Mouse (Mus musculus): Measurements from ENCODE around the gene Acbd6. TPM values are rescaled to one million over a fixed set of nuclear protein-coding genes. Genes with fewer than 3 reads are reported as not detected.

Acbd6 gene
- polyA plus RNA-seq, 1 experiment from 2014 or later, result 83.2 TPM

GRCm38 (mm10) chr1:155596576-155596975 lies 38.7 kb downstream of the Acbd6 start:
- no peak for DNase-seq (ENCODE audit: low spot score)
- no peak for ATAC-seq (replicated peaks; ENCODE audit: insufficient number of reproducible peaks, low FRiP score, low TSS enrichment, low read depth)
- no peaks in the 10 kb centered on the region for H3K27me3 ChIP-seq (ENCODE audit: control insufficient read depth, insufficient read depth, low read length)
- no peaks in the 10 kb centered on the region for H3K4me1 ChIP-seq (ENCODE audit: control insufficient read depth, insufficient read depth, low read length)
- no peak overlapping the region for H3K27ac ChIP-seq (replicated peaks; ENCODE audit: low read depth, low read length)
- no peaks in the 10 kb centered on the region for H3K9me3 ChIP-seq (replicated peaks; ENCODE audit: control insufficient read depth, low read length)
- H3K4me2 ChIP-seq (ENCODE audit: low read depth, low read length), result no peak overlapping the region
- H3K4me3 ChIP-seq (ENCODE audit: low read depth, low read length), result no peak overlapping the region
- no peak overlapping the region for H3K9ac ChIP-seq (replicated peaks; ENCODE audit: low read length)
- WGBS, result 93% methylated on average over 3 of the region's 3 CpGs
- H3K36me3 ChIP-seq (replicated peaks; ENCODE audit: control insufficient read depth, insufficient read depth, low read depth, low read length), result no peaks in the 10 kb centered on the region

GRCm38 (mm10) chr1:155604706-155605105 lies 46.8 kb downstream of the Acbd6 start:
- peak; percentile 42 for DNase-seq (ENCODE audit: low spot score)
- no peak for ATAC-seq (replicated peaks; ENCODE audit: insufficient number of reproducible peaks, low FRiP score, low TSS enrichment, low read depth)
- no peaks in the 10 kb centered on the region for H3K27me3 ChIP-seq (ENCODE audit: control insufficient read depth, insufficient read depth, low read length)
- H3K9ac ChIP-seq (replicated peaks; ENCODE audit: low read length), result no peak overlapping the region
- no peaks in the 10 kb centered on the region for H3K9me3 ChIP-seq (replicated peaks; ENCODE audit: control insufficient read depth, low read length)
- no peaks in the 10 kb centered on the region for H3K36me3 ChIP-seq (replicated peaks; ENCODE audit: control insufficient read depth, insufficient read depth, low read depth, low read length)
- H3K4me1 ChIP-seq (ENCODE audit: control insufficient read depth, insufficient read depth, low read length), result no peaks in the 10 kb centered on the region; the same call in 1 of the 2 replicates
- 24% methylated on average over 1 of the region's 1 CpGs for whole genome bisulfite sequencing
- no peak overlapping the region for H3K4me3 ChIP-seq (ENCODE audit: low read depth, low read length)
- no peak overlapping the region for H3K27ac ChIP-seq (replicated peaks; ENCODE audit: low read depth, low read length)
- H3K4me2 ChIP-seq (ENCODE audit: low read depth, low read length), result no peak overlapping the region

- H3K9me3 ChIP-seq (replicated peaks; ENCODE audit: control insufficient read depth, low read length), result no peaks in the 10 kb centered on the region
- ATAC-seq (replicated peaks; ENCODE audit: insufficient number of reproducible peaks, low FRiP score, low TSS enrichment, low read depth) (0 out of 2 replicates have a peak, but pooled peaks have one; percentile 18), DNase-seq (ENCODE audit: low spot score) (peak; percentile 5)
- 39% methylated on average over 11 of the region's 11 CpGs for WGBS
- no peaks in the 10 kb centered on the region for H3K27me3 ChIP-seq (ENCODE audit: control insufficient read depth, insufficient read depth, low read length)
- H3K4me1 ChIP-seq (ENCODE audit: control insufficient read depth, insufficient read depth, low read length), result no peaks in the 10 kb centered on the region; the same call in 1 of the 2 replicates
- no peak overlapping the region for H3K9ac ChIP-seq (replicated peaks; ENCODE audit: low read length)
- H3K36me3 ChIP-seq (replicated peaks; ENCODE audit: control insufficient read depth, insufficient read depth, low read depth, low read length), result no peaks in the 10 kb centered on the region
- H3K4me2 ChIP-seq (ENCODE audit: low read depth, low read length), result no peak overlapping the region
- H3K4me3 ChIP-seq (ENCODE audit: low read depth, low read length), result no peak overlapping the region
- no peak overlapping the region for H3K27ac ChIP-seq (replicated peaks; ENCODE audit: low read depth, low read length)
These were observed 47.7 kb downstream of the Acbd6 start for GRCm38 (mm10) chr1:155605391-155606155.

GRCm38 (mm10) chr1:155606156-155606531 lies 48.2 kb downstream of the Acbd6 start:
- WGBS, result 68% methylated on average over 8 of the region's 8 CpGs
- no peak overlapping the region for H3K4me3 ChIP-seq (ENCODE audit: low read depth, low read length)
- no peaks in the 10 kb centered on the region; the same call in 1 of the 2 replicates for H3K4me1 ChIP-seq (ENCODE audit: control insufficient read depth, insufficient read depth, low read length)
- no peak overlapping the region for H3K9ac ChIP-seq (replicated peaks; ENCODE audit: low read length)
- H3K36me3 ChIP-seq (replicated peaks; ENCODE audit: control insufficient read depth, insufficient read depth, low read depth, low read length), result no peaks in the 10 kb centered on the region
- H3K9me3 ChIP-seq (replicated peaks; ENCODE audit: control insufficient read depth, low read length), result no peaks in the 10 kb centered on the region
- H3K4me2 ChIP-seq (ENCODE audit: low read depth, low read length), result no peak overlapping the region
- ATAC-seq (replicated peaks; ENCODE audit: insufficient number of reproducible peaks, low FRiP score, low TSS enrichment, low read depth), result no peak
- H3K27me3 ChIP-seq (ENCODE audit: control insufficient read depth, insufficient read depth, low read length), result no peaks in the 10 kb centered on the region
- DNase-seq (ENCODE audit: low spot score), result no peak
- no peak overlapping the region for H3K27ac ChIP-seq (replicated peaks; ENCODE audit: low read depth, low read length)

- Histone ChIP-seq H3K4me2 (ENCODE audit: low read depth, low read length) (no peak overlapping the region), H3K4me1 (ENCODE audit: control insufficient read depth, insufficient read depth, low read length) (no peaks in the 10 kb centered on the region; the same call in 1 of the 2 replicates), H3K9me3 (replicated peaks; ENCODE audit: control insufficient read depth, low read length) (no peaks in the 10 kb centered on the region), H3K36me3 (replicated peaks; ENCODE audit: control insufficient read depth, insufficient read depth, low read depth, low read length) (no peaks in the 10 kb centered on the region), H3K4me3 (ENCODE audit: low read depth, low read length) (no peak overlapping the region), H3K9ac (replicated peaks; ENCODE audit: low read length) (no peak overlapping the region), H3K27me3 (ENCODE audit: control insufficient read depth, insufficient read depth, low read length) (no peaks in the 10 kb centered on the region), H3K27ac (replicated peaks; ENCODE audit: low read depth, low read length) (no peak overlapping the region)
- ATAC-seq (replicated peaks; ENCODE audit: insufficient number of reproducible peaks, low FRiP score, low TSS enrichment, low read depth), result no peak
- WGBS, result 66% methylated on average over 4 of the region's 4 CpGs
- DNase-seq (ENCODE audit: low spot score), result no peak
These were observed 50.6 kb downstream of the Acbd6 start for GRCm38 (mm10) chr1:155608524-155608923.

GRCm38 (mm10) chr1:155614426-155614825 lies 56.5 kb downstream of the Acbd6 start:
- WGBS, result 59% methylated on average over 2 of the region's 2 CpGs

GRCm38 (mm10) chr1:155621075-155621474 lies 63.2 kb downstream of the Acbd6 start:
- Histone ChIP-seq H3K9me3 (replicated peaks; ENCODE audit: control insufficient read depth, low read length) (no peaks in the 10 kb centered on the region), H3K9ac (replicated peaks; ENCODE audit: low read length) (no peak overlapping the region), H3K27ac (replicated peaks; ENCODE audit: low read depth, low read length) (no peak overlapping the region), H3K27me3 (ENCODE audit: control insufficient read depth, insufficient read depth, low read length) (no peaks in the 10 kb centered on the region), H3K4me1 (ENCODE audit: control insufficient read depth, insufficient read depth, low read length) (no peaks in the 10 kb centered on the region), H3K4me3 (ENCODE audit: low read depth, low read length) (no peak overlapping the region), H3K4me2 (ENCODE audit: low read depth, low read length) (no peak overlapping the region), H3K36me3 (replicated peaks; ENCODE audit: control insufficient read depth, insufficient read depth, low read depth, low read length) (no peaks in the 10 kb centered on the region)
- 77% methylated on average over 6 of the region's 6 CpGs for WGBS
- DNase-seq (ENCODE audit: low spot score), result no peak
- ATAC-seq (replicated peaks; ENCODE audit: insufficient number of reproducible peaks, low FRiP score, low TSS enrichment, low read depth), result no peak

More at GRCm38 (mm10) chr1:155614426-155614825, 56.5 kb downstream of the Acbd6 start:
- no peak for DNase-seq (ENCODE audit: low spot score)
- ATAC-seq (replicated peaks; ENCODE audit: insufficient number of reproducible peaks, low FRiP score, low TSS enrichment, low read depth), result no peak
- no peak overlapping the region for H3K4me2 ChIP-seq (ENCODE audit: low read depth, low read length)
- no peak overlapping the region for H3K9ac ChIP-seq (replicated peaks; ENCODE audit: low read length)
- no peak overlapping the region for H3K27ac ChIP-seq (replicated peaks; ENCODE audit: low read depth, low read length)
- no peaks in the 10 kb centered on the region for H3K9me3 ChIP-seq (replicated peaks; ENCODE audit: control insufficient read depth, low read length)
- H3K4me1 ChIP-seq (ENCODE audit: control insufficient read depth, insufficient read depth, low read length), result no peaks in the 10 kb centered on the region
- H3K36me3 ChIP-seq (replicated peaks; ENCODE audit: control insufficient read depth, insufficient read depth, low read depth, low read length), result no peaks in the 10 kb centered on the region
- H3K27me3 ChIP-seq (ENCODE audit: control insufficient read depth, insufficient read depth, low read length), result no peaks in the 10 kb centered on the region
- no peak overlapping the region for H3K4me3 ChIP-seq (ENCODE audit: low read depth, low read length)

GRCm38 (mm10) chr1:155623192-155623591 lies 65.3 kb downstream of the Acbd6 start:
- H3K4me3 ChIP-seq (ENCODE audit: low read depth, low read length), result no peak overlapping the region
- H3K4me1 ChIP-seq (ENCODE audit: control insufficient read depth, insufficient read depth, low read length), result no peaks in the 10 kb centered on the region
- DNase-seq (ENCODE audit: low spot score) (no peak), ATAC-seq (replicated peaks; ENCODE audit: insufficient number of reproducible peaks, low FRiP score, low TSS enrichment, low read depth) (no peak)
- 95% methylated on average over 8 of the region's 8 CpGs for WGBS
- no peak overlapping the region for H3K9ac ChIP-seq (replicated peaks; ENCODE audit: low read length)
- H3K4me2 ChIP-seq (ENCODE audit: low read depth, low read length), result no peak overlapping the region
- H3K9me3 ChIP-seq (replicated peaks; ENCODE audit: control insufficient read depth, low read length), result no peaks in the 10 kb centered on the region
- no peaks in the 10 kb centered on the region for H3K27me3 ChIP-seq (ENCODE audit: control insufficient read depth, insufficient read depth, low read length)
- H3K36me3 ChIP-seq (replicated peaks; ENCODE audit: control insufficient read depth, insufficient read depth, low read depth, low read length), result no peaks in the 10 kb centered on the region
- H3K27ac ChIP-seq (replicated peaks; ENCODE audit: low read depth, low read length), result no peak overlapping the region

Data from embryonic facial prominence, embryonic 11.5 days (tissue).